Mouse (Mus musculus): ENCODE data around the gene Efcab5. TPM values are rescaled to one million over a fixed set of nuclear protein-coding genes. Genes with fewer than 3 reads are reported as not detected.

Efcab5 gene
- total RNA-seq (2023): 1 to 10 TPM in 1 of 2 experiments, under 1 TPM in 1; 0.59 to 2.4 TPM

DNA sequence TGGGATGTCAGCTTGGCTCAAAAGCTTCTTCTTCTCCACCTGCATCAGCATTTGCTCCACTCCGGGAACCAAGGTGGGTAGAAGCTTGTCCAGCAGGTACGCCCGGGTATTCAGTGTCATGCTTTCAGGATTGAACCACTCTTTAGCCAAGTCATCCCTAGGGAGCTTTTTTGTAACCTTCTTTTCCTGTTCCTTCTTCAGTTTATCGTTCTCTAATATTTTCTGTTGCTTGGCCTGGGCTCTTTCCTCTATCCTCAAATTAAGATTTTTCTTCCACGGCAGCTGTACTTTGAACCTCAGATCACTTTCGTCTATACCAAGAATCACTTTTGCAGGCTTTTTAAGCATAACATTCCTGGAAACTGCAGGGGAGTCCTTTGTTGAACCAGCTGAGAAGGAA, at the start of gene Efcab5:
Gene Efcab5 (minus strand): TSS at position 101 of the 400 bp plus-strand sequence.

DNA sequence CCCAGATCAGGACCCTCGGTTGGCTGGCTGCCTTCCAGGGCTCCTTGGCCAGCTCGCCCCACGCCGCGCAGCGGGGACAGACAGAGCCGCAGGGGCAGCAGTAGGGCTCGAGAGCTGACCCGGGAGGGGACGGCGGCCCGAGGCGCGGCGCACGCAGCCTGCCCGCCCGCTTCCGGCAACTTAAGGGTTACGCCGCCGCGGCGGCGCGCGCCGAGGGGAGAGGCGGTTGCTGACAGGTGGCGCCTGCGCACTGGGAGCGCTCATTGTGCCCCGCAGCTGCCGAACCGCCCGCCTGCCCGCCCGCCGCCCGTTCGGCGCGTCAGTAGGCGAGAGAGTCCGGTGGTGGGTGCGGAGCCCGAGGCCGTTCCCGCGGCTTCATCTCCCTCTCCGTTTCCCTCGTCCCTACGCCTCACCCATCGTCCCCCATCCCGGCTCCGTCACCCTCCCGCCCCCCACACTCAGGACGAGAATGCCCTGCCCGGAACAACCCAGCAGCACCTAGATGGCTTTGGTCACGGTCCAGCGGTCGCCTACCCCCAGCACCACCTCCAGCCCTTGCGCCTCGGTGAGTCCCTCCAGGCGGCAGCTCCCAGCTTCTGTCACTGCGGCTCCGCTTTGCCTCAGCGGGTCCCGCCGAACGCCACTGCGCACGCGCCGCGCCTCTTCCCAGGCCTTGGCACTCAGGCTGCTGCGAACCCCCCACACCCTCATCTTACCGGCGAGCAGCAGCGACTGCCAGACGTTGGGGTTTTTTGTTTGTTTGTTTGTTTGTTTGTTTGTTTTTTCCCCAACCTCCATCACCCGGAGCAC, 27.4 kb upstream of the Efcab5 start, which contains the start of gene Ssh2:
Gene Ssh2 (plus strand): TSS at position 337 of the 810 bp plus-strand sequence.

DNA sequence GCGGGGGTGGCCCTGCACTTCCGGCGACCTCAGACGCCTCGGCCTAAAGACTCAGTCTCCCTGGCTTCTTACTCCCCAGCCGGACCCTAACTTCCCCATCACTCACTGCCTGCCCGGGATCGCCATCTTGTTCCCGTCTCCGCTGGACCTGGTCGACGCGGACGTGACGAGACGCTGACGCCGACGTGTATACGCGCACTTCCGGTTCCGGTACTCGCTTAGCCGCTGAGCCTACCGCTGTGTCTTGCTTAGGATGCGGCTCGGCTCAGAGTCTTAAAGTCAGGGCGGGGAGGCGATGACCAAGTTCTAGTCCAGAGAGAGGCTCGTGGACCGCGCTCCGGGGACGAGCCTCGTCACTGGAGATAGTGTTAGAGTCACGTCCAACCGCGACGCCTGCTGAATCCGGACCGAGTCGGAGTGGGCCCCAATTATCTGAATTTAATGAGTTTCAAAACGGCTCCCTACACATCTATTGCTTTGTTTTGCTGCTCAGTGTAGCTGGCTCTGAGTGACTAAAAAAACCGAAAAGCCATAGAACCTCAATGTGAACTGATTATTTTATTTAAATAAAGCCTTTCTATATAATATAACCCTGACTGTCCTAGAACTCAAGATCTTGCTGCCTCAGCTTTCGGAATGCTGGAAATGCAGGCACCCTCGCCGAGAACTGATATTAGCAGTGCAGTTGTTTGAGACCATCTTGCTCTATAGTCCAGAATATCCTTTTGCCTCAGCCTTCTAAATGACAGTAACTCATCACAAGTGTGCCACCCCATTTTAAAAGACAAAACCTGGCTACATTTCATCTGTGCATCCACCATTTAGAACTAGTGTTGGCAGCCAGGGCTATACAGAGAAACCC, 110.3 kb downstream of the Efcab5 start, which contains the start of gene Nsrp1:
Gene Nsrp1 (minus strand): TSS at position 163 of the 862 bp plus-strand sequence.

Other genes starting within 250 kb of the Efcab5 start
- gene Slc6a4, start 190.4 kb downstream of the Efcab5 start, total RNA-seq (2023): not detected
- gene Nsrp1, start 110.5 kb downstream of the Efcab5 start, total RNA-seq (2023): 10 to 100 TPM; 25.5 to 27.9 TPM
- gene Ssh2, start 27.3 kb upstream of the Efcab5 start, total RNA-seq (2023): 100 to 1,000 TPM; 137 to 172 TPM